Mouse (Mus musculus): ENCODE measurements around the gene Ifnar2.
"Not testable (repeated sequence)": the region's sequence is repeated elsewhere in the genome, so short reads cannot be mapped to it uniquely, and the experiment has no call there.

The Ifnar2 gene

DNA sequence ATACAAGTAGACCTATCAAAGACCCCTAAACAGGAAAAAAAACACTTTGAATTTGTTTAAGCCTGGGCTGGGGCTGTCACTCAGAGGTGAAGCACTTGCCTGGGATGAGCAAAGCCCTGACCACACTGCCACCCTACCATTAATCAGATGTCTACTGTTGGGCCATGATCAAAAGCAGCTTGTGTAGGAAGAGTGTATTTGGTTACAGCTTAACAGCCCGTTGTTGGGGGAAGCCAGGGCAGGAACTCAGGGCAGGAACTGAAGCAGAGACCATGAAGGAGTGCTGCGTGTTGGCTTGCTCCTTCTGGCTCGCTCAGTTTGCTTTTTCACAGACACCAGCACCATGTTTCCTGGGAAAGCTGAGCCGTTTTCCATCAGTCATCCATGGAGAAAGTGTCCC, 54.0 kb downstream of the Ifnar2 start:
- DNase-seq (ENCODE audit: low spot score in 2 of 2) = no peak

DNA sequence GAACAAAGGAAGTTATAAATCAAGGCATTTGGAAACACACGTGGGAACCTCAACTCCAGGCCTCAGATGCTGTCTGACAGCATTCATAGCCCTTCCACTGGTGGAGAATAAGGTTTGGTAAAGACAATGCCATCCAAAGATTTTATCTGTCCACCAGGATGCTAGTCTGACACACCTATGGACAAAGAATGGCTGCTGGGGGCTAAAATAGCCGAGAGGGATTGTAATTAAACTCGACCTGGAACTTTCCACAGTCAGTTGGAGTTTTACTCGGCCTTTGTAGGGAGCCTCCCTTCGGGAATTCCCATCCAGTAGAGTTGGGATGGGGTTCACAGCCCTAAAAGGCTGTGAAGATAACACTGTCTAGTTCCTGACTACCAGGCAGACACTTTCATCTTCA, 54.9 kb downstream of the Ifnar2 start:
- DNase-seq (ENCODE audit: low spot score in 2 of 2) = no peak

DNA sequence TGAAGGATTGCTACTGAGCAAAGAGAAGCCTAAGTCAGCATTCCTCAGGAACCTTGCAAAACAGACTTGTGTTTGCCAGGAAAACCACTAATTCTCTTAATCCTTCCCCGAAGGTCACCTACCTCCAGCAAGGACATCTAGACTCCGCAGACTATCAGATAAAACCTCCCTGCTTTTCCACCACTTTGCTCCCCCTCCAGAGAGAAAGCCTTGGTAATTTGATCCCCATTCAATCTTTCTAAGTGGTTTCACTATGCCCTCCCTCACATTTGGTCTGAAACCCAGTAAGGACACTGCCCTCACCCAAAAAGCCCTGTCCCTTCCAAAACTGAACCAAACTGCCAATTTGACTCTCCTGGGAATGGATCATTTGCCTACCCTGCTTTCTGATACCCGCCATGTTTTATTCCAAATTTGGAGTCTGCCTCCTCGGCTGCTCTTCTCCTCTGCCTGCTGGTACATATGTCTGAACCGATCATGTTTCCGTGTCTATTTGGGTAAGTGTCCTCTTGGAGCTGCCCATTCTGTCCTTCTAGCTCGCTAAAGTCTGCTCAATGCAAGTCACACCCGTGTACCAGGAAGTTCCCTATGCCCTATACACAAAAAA, 55.8 kb downstream of the Ifnar2 start:
- DNase-seq (ENCODE audit: low spot score in 2 of 2) = no peak

DNA sequence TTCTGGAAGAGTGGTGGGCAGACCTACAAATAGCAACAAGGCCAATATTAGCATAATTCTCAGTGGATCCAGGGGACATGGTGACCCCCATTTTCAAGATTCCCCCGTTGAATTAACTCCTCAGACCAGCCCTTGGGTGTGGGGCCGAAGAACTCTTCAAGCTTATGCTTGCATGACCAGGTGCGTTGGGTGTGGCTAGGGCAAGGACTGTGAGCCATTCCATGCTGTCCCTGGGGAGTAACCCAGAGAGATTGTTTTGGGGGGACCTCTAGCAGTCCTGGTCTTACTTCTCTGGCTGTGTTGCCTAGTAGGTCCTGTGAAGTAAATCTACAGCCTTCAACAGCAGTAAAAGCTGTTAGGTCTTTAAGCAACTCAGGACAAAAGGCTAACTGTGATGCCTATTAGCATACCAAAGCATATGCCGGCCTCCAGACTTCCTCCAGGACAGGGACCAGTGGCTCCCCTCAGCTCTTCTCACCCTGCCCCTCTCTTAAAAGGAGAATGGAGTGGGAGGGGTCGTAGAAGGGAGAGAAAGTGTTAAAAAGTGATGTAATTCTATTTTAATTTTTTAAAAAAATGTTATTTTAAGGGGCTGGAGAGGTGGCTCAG, 60.2 kb downstream of the Ifnar2 start:
- no peak for DNase-seq (ENCODE audit: low spot score in 2 of 2)

DNA sequence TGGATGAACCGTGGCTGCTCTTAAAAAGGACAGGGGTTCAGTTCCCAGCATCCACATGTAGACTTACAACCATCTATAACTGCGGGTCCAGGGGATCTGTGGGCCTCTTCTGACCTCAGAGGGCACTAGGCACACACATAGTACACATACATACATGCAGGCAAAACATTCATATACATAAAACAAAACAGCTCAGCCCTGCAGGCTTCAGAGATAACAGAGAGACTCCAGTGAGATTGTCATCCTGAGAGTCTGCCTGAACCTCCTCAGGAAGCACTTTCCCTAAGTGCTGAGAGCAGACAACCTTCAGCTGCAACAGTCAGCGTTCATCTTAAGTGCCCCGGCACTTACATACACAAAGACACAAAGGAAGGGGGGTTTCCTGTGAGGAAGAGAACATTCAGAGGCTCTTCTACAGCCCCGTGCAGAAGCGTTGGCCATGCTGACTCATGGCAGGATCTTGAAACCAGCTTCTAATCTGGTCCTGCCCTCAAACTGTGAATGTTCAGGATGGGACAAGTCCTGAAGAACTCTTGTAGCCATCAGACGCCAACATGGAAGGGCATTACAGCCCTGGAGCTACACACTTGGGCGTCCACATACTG, 60.8 kb downstream of the Ifnar2 start:
- DNase-seq (ENCODE audit: low spot score in 2 of 2) = no peak

DNA sequence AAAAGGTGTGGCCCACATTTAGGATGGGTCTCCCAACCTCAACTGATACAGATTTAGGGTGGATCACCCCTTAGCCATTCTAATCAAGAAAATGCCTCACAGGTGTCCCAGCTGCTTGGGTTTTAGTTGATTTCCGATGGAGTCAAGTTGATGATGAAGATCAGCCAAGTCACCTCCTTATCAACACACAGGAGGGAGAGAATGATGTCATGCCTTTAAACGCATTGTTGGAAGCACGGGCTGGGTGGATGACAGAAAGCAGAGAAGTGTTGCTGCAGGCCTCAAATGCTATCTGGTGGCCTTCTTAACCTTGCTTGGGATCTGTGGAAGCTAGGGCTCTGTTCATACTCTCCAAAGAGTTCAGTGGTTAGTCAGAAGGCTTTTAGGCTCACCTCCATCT, 61.5 kb downstream of the Ifnar2 start:
- DNase-seq (ENCODE audit: low spot score in 2 of 2) = no peak

DNA sequence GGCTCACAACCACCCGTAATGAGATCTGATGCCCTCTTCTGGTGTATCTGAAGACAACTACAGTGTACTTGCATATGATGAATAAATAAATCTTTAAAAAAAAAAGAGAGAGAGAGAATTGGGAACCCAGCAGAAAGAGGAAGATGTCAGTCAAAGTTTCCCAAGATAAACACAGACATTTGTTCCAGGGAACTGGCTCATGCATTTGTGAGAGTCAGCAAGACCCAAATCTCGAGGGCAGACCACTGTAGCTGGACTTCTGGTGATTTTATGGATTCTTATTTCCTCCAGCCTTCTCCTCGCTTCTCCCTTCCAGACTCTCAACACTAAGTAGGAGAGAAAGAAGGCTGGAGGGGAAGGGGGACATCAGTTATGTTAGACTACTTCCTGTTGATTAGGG, 65.5 kb downstream of the Ifnar2 start:
- no peak for DNase-seq (ENCODE audit: low spot score in 2 of 2)

DNA sequence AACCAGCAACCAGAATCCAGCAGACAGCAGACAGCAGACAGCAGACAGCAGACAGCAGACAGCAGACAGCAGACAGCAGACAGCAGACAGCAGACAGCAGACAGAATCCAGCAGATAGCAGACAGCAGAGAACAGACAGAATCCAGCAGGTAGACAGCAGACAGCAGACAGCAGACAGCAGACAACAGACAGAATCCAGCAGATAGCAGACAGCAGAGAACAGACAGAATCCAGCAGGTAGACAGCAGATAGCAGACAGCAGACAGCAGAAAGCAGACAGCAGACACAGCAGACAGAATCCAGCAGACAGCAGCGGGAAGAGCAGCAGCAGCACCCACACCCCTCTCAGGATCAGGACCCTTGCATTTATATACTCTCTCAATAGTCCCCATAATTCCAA, 66.0 kb downstream of the Ifnar2 start:
- DNase-seq (ENCODE audit: low spot score in 2 of 2) = not testable (repeated sequence)

DNA sequence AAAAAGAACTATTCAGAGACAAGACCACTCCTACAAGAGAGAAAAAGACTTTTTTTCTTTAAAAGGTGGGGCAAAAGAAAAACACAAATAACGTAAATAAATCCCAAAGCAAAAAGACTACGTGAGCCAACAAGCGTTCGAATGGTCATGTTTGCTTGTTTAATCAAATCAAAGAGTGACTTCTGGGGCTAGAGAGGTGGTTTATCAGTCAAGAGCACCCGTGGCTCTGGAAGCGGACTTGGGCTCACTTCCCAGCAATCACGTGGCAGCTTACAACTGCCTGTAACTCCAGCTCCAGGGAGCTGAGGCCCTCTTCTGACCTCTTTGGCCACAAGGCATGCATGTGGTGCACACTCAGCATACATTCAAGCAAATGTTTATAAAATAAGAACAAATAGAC, 68.8 kb downstream of the Ifnar2 start:
- peak; percentile 77 to 83 for DNase-seq (ENCODE audit: low spot score in 2 of 2)

DNA sequence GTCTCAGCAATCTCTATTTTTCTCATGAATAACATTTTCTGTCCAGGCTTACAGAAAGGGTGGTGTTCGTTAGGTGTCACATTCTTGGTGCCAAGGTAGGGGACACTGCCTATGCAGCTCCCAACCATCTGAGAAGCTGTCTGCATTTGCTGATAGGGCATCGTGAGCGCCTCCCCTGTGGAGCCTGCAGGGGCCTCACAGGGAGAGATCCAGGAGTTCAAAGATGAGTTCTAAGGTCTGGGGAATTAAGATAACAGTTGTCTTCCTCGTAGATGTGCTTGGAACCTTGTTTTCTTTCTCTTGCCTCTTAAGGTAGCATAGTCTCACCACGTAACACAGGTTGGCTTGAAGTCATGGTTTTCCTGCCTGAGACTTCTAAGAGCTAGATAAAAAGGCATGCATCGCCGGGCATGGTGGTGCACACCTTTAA, 69.2 kb downstream of the Ifnar2 start:
- DNase-seq (ENCODE audit: low spot score in 2 of 2) = peak; percentile 83 to 85

DNA sequence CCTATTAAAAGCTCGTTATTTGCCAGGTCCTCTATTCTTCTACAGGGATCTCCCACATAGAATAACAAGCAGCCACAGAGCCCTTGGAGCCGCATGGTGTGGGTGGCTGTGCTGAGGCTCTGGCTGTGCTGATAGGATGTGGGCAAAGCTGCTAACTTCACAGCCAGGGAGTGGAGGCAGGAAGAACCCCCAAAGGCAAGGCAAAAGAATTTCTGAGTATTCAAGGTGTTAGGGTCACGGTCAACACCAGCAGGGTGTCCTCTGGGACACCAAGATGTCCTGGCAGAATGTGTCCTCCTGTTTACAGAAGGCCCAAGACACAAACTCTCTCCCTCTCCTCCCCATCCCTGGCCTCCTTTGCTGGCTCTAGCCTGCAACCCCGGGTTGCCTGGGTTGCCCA, 69.9 kb downstream of the Ifnar2 start:
- DNase-seq (ENCODE audit: low spot score in 2 of 2) = no peak

DNA sequence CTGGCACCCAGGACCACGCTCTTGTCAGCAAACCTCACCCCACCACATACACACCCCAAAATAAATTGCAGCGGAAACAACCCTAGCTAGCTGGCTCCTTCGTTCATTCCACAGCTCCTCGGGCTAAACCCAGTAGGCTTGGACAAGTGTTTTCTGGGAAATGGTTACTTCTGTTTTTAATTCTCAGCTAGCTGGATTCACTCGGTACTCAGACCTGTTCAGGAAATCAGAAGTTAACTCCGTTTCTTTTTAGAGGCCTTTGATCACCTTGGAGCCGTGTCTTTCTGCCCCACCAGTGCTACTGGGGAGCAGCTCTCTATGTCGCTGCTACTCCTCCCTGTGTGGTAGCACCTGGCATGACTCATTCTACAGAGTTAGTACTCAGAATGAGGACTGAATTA, 70.6 kb downstream of the Ifnar2 start:
- no peak for DNase-seq (ENCODE audit: low spot score in 2 of 2)

DNA sequence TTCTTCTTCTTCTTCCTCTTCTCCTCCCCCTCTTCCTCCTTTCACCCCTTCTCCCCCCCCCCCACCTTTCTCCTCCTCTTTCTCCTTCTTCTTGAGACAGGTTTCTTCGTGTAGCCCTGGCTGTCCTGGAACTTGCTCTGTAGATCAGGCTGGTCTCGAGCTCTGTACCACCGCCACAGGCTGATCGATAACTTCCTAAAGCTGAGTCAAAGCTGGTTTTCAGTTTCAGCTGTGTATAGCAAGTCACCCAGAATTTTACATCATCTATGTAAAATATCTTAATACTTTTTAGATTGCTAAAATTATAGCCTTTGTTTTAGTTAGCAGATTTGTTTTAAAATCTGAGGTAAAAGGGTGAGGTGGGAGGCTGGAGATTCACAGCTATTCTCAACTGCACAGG, 72.3 kb downstream of the Ifnar2 start:
- no peak for DNase-seq (ENCODE audit: low spot score in 2 of 2)

DNA sequence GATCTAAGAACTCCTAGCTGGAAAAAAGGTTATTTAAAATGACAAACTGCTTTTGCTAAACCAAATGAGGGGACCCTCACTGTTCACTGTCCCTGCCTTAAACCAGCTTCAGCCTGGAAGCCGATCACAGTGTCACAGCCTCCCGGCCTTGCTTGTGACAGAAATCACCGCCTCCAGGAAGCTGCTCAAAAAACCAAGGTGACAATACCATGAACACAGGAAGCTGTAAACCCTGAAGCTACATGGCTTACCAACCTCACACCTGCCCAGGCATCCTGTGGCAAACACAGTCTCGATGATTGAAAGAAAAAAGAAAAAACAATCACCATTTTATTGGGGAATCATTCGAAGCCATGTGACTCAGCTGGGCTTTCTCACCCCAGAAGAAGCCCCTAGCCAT, 73.0 kb downstream of the Ifnar2 start:
- no peak for DNase-seq (ENCODE audit: low spot score in 2 of 2)

DNA sequence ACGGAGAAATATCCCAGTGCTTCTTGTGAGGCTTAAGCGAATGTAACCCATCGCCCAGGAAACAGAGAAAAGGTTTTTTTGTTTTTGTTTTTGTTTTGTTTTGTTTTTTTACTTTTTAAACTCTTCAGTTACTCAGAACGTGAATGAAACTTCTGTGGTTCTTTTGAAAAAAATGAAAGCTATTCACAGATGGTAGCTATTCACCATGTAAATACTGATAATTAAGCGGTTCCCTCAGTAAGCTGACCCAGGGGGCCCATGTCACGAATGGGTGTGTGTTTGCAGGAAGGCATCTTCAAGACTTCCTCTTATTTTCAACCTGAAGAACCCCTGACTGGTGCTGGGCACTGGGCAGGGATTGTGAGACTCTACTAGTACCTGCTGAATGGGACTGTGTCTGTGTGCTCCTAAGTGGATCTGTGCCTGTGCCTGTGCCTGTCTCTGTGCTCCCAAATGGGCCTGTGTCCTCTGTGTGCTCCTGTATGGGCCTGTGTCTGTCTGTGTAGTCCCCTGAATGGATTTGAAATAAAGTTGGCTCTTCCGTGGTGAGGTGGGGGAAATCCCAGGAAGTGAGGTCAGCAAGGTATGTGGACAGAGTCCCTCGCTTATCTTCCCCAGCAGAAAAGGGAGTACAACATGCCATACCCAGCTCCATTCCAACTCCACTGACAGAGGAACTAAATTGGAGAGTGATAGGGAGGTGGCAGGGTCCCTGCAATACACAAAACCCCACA, 74.4 kb downstream of the Ifnar2 start:
- no peak for DNase-seq (ENCODE audit: low spot score in 2 of 2)

DNA sequence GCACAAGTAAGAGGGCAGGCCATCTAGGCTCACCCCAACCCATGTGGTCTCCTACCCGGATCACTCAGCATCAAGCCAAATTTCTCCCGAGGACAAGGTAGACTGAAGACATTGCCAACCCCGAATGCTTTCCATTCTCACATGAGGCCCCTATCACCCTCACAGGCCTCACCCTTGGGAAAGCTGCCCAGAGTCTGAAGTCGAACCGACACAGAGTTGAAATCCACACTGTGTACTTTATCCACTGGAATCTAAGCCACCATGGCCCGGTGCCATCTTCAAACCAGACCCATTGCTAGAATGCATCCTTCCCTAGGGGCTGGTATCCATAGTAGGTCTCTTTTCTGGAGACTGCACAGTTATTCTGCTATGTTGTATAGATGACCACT, 74.9 kb downstream of the Ifnar2 start:
- no peak for DNase-seq (ENCODE audit: low spot score in 2 of 2)

DNA sequence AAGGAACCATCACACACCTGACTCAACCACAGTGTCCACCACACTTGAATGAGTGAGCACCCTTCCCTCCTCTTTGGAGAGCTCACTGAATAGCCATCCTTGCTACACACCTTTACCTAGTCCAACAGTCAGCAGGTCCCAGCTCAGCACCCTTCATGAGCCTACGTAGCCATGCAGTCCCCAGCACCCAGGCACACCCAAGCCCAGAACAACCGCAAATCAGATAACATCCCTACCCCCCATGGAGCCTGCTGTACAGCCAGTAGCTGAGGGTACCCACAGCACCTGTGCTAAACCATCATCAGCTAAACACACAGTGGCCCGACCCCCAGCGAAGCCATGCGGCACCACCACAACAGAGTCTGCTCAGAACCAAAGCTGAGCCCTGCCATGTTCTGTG, 75.5 kb downstream of the Ifnar2 start:
- DNase-seq (ENCODE audit: low spot score in 2 of 2) = no peak

DNA sequence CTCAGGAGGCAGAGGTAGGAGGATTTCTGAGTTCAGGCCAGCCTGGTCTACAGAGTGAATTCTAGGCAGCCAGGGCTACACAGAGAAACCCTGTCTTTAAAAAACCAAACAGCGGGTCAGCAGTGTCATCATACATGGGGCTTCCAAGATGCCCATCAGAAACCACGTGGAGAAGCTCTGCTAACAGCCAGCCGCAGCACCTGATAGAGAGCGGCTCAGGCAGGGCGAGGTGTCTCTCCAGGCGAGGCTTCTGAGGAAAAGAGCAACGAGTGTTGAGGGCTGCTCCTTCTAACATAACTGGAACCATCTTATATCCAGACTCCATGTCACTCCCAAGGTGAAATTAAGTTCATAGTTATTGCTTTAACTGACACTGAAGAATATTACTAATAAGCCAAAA, 76.3 kb downstream of the Ifnar2 start:
- no peak for DNase-seq (ENCODE audit: low spot score in 2 of 2)

DNA sequence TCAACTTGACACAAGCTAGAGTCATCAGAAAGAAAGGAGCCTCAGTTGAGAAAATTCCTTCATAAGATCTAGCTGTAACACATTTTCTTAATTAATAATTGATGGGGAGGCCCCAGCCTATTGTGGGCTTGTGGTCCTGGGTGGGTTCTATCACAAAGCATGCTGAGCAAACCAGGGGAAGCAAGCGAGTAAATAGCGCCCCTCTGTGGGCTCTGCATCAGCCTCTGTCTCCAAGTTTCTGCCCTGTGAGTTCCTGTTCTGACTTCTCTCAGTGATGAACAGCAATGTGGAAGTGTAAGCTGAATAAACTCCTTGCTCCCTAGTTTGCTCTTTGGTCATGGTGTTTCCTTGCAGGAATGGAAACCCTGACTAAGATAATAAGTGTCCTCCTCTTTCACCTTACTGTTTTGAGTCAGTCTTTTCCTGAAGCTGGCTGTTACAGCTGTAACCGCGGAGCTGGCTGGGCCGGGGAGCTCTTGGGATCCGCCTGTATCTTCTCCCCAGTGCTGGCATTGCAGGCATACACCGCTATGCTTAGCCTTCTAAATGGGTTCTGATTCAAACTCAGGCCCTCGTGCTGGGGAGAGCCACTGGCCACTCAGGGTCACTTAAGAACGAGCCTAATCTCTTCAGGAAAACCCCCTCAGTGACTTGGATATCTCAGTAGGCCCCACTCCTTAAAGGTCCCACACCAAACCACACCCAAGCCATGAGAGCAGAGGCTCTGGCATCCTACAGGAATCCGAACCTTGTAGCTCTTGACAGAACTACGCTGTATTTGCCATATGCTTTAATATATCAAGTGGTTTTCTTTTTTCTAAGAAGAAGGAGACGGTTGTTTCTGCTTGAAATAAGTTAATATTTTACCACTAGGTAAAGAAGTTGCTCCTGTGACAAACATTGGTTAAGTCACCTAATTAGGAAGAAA, 77.8 kb downstream of the Ifnar2 start:
- DNase-seq (ENCODE audit: low spot score in 2 of 2) = no peak

DNA sequence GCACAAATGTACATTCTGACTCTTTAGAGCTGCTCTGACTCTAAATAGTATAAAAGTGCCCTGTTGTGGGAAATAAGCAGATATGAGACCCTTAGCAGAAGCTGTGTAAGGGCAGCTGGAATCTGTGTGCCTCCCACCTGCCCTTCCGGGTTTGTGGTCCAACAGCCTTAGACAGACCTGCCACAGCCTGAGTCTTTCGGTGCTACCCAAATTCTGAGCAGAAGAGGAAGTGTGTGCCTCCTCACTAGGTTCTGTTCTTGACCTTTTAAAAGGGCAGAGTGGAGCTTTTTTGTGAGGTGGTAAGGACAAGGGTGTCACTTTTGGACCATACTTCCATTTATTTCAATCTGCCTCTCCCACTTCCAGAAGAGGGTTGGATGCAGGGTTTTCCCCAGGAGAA, 79.4 kb downstream of the Ifnar2 start:
- no peak for DNase-seq (ENCODE audit: low spot score in 2 of 2)

DNA sequence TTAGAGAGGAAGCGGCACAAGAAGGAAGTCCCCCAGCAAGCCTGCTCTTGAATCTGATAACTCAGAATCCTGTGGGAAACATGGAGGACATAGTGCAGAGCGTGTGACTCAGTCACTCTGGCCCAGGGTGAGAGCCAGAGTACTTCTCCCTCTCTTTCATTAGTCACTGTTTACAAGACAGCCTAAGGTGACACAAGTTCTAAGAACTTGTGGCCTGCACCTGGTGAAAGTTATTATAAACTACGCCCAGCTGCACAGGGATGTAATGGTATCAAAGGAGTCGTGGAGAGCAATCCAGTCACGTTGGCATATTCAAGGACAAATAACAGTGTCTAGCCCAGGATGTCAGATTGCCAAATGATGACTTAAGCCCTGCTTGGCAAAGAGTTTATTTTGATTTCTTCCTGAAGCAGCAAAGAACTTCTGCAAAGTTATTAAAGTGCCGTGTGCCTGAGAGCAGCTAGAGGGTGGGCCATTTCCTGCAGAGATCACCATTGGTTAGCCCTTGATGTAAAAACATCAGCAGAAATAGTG, 79.8 kb downstream of the Ifnar2 start:
- no peak for DNase-seq (ENCODE audit: low spot score in 2 of 2)

Measured in spleen, postnatal 4 days (tissue).